Mouse (Mus musculus) spleen, embryonic (tissue): ENCODE measurements at regions not wholly inside any gene's neighbourhood (a gene's known extent, or its start where the extent isn't known, plus 50 kb on each side); places are given as distances from the start of the nearest gene placed in this dataset.

Source experiments
- CTCF ChIA-PET: fragments of 350-600 bp; sonication (Branson Sonifier 250); formaldehyde crosslinking; loops from one replicate; lab custom pipeline; 2022; lab: Charles Lee

DNA sequence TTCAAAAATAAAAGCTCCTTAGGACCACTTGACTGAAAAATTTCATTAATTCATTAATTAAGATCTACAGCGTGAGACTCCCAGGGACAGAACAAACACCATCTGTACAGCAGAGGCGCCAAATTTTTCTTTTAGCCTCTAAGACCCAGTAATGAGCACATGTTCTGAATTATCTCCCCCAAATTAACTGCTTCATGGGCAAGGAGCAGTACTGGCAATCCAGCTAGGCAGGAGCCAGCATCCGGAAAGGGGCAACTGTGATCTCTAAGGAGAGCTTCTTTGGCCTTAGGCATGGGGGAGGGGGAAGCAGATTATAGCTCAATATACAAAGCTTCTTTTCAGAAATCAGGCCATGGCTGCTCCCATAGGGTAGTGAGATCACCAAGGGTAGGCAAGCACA lies 278.2 kb upstream of the Castor2 start:
- CTCF ChIA-PET: no interaction called here

DNA sequence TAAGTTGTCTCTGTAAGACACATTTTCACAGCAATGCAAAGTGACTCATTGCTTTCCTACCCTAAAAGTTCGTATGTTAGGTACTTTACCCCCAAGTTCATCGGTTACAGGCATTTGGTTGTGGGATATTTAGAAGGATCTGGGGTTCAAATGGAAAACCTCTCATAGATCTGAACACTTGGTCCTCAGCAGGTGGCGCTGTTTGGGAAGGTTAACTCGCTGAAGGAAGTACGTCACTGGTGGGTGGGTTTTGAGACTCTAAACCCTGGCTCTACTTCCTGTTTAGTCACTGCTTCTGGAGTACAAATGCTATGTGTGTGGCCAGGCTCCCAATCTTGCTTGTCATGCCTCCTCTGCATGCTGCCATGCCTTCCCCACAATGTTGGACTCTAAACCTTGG lies 284.0 kb upstream of the Castor2 start:
- CTCF ChIA-PET: no interaction called here

DNA sequence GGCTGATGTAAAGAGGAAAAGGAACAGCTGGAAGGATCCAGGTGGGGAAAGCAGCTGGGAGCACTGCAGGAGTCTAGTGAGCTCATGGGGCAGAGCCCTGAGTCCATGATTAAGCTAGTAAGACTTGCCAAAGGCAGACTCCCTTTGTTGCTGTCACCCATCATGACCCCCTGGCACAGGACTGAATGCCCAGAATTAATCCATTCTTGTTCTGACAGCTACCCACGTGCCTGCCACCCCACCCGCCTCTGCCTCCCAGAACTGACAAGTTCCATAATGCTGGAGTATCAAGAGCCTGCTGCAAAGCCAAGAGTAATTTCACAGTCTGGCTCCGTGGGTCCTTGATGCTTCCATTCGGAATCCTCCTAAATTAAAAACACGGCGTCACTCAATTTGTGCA lies 285.1 kb upstream of the Castor2 start:
- CTCF ChIA-PET: no interaction called here

DNA sequence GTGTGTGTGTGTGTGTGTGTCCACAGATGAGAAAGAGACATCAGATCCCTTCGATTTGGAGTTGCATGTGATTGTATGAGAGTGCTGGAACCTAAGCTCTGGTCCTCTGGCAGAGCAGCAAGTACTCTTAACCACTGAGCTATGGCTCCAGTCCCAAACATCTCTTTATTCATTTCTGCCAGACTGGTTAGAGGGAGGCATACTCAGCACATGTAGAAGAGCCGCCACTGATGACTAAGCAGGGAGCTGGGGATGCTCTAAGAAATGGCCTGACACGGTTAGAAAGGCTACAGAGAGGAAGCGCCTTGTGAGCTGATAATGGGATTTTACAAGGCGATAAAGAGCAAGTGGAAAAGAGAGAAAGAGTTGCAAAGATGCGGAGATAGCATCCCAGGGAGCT lies 287.3 kb upstream of the Castor2 start:
- CTCF ChIA-PET: no interaction called here

DNA sequence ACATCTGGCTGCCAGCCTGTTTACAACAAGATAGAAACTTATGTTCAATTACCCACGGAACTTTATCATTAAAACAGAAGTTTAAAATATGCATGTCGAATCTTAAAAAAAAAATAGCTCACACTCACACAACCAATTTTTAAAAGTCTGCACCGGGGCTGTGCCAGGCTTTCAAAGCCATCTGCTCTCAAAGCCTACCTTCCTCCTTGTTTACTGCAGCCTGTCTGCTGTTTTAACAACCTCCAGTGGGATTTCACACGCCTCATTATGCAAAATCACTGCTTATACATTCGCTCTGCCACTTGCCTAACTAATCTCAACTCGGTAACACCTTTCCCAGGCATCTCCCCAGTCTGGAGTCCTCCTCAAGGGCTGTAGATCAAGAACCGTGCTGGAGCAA lies 292.6 kb upstream of the Castor2 start:
- CTCF ChIA-PET: no interaction called here

DNA sequence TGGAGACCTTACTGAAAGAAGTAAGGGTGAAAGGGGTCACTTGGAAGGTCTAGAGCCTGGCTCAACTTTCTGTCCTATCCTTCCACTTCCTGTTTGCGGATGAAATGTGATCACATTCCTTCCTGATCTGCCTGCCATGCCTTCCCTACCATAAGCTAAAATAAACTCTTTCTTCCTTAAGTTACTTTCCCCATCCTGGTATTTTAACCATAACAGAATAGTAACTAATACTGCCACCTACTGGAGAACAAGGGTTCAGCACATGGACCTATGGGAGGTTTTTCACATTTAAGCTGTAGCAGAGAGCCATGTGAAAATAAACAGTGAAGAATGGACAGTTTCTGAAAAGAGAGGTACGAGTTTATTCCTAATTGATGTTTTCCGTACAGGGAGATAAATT lies 297.5 kb upstream of the Castor2 start:
- CTCF ChIA-PET: interaction anchor here (0.6 kb wide), 1 partner anchor 256 kb away, joined by 3 read pairs; no protein-coding TSS in a partner anchor

DNA sequence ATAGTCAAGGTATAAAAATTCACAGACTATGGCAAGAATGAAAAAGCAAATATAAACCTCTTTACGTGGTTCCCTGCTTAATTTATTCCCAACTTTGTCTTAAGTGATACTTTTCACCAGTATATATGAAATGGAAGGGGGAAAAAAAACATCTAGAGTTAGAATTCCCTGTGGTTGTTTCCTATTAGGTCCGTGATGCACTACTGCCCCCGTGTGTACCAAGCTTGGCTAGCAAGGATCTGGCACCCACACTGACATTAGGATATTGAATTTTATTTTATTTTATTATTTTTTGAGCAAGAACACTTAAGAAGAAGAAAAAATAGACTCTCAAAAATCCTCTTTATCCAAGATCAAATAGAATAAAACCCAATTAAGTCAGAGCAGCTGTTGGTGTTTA lies 303.9 kb upstream of the Castor2 start:
- CTCF ChIA-PET: no interaction called here

DNA sequence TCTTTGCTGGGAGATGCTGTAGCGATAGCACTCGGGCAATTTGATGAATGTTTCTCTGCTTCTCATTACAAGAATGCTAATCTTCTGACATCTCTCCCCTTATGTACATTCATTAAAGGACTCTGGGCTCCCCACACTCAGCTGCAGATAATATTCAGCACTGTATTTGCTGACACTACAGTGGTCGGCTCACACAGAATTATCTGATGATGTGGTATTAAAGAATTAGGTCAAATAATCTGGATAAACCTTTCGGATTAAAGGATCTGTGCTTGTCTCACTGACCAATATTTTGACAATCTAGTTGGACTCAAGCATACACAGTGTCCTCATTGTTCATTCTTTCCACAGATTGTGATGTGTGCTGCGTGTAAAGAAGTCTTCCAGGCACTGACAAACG lies 308.8 kb upstream of the Castor2 start:
- CTCF ChIA-PET: no interaction called here

DNA sequence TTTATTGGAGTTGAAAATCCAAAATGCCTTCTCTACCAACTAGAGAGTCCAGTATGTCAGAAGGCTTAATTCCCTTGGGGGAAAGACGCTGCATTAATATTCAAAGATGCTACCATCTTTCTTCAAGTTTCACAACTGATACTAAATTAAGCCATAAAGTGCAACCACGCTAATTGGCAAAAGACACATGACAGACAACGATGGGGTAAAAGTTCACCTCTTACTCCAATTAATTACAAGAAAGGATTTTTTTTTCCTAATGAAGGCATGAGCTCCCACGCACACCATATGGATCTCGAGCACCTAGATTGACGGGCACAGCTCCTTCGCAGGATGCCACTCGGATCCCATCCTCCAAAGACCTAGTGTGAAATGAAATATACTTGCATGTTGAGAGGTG lies 311.5 kb upstream of the Castor2 start:
- CTCF ChIA-PET: no interaction called here

DNA sequence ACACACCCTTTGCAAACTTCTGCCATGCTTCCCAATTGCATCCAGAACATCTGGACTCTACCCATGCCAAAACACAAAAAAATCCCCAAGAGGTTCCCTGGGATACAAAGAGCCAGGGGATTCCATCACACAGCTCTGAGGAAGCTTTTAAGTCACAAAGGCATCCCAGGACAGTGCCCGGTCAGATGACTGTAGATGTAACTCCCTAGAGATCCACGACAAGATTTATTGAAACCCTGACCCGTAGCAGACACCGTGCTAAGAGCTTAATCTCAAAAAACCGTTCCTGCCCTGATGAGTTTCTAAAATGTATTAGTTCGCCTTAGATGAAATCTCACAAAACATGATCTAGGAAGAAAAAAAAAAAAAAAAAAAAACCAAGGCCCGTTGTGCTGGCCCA lies 312.0 kb upstream of the Castor2 start:
- CTCF ChIA-PET: no interaction called here

DNA sequence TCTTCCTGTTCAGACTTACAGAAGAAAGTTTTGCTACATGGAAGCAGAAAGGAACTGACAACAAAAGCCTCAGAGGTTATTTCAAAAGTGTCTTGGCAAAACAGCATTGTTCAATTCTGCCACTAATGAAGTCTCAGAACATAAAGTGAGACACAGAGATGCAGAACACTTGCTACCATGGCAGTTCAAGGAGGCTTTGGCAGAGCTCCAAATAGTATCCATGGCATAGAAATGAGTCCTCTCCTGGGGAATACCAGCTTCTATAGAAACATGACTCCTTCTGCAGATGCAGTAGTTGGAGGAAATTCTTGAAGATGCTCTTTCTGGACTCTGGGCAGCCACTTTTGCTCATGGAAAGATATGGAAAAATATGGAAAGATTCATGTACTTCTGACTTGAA lies 322.9 kb upstream of the Castor2 start:
- CTCF ChIA-PET: no interaction called here

DNA sequence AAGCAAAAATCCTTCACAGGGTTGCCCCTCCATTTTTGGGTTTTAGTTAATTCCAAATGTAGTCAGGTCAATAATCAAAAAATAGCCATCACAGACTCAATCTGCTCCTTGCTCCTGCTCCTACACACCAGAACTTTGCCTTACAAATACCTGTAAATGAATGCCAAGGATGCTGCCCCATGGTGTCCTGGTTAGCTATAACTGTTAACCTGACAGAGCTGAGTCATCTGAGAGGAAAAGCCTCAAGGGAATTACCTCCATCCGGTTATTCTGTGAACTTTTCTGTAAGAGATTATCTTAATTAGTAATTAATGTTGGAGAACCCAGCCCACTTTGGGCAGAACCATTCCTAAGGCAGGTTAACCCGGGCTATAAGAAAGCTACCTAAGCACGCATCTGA lies 325.4 kb upstream of the Castor2 start:
- CTCF ChIA-PET: no interaction called here

DNA sequence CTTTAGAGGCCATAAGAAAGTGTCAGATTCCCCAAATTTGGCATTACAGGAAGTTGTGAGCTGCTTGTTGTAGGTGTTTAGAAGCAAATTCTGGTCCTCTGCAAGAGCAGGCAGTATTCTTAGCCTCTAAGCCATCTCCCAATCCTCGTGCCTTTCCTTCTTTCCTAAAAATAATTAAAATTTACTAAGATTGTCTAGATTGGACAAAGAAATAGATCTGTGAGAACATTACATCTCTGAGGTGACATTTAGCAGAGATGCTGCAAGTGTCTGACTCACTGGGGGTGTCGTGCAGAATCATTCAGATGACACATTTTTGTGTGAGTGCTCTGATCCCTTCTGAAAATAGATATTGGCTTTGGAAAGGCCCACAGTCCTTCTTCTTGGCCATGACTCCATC lies 330.7 kb upstream of the Castor2 start:
- CTCF ChIA-PET: no interaction called here

DNA sequence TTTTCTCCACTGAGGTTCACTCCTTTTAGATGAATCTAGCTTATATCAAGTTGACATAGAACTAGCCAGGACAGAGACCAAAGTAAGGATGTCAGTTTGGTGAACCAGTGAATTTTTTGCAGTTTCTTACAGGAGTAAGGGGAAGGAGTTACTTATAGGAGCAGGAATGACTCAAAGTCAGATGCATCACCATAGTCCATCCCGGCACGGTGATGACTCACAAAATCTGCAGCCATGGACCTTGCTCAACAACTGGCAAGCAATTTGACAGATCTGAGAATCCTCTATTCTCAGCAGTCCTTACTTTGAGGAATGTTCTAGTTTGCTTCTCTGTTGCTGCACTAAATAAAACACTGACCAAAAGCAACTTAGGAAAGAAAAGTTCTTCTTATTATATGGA lies 341.7 kb upstream of the Castor2 start:
- CTCF ChIA-PET: no interaction called here

DNA sequence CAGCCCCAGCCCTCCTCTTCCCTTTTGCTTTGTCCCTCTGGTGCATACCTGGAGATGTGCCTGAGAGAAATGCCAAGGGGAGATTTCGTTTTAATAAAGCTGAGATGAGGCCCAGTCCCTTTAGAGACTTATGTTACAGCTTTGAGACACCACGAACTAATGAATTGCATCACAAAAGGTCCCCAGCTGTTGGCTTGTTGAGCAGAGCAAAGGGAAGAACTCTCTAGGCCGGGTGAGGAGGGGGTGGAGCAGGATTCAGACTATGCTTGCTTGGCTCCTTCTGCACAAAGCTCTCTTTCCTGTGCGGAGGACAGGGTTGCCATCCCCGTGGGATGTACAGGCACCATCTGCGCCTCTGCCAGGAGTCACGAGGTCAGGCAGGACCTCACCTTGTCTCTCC lies 345.3 kb upstream of the Castor2 start:
- CTCF ChIA-PET: no interaction called here

DNA sequence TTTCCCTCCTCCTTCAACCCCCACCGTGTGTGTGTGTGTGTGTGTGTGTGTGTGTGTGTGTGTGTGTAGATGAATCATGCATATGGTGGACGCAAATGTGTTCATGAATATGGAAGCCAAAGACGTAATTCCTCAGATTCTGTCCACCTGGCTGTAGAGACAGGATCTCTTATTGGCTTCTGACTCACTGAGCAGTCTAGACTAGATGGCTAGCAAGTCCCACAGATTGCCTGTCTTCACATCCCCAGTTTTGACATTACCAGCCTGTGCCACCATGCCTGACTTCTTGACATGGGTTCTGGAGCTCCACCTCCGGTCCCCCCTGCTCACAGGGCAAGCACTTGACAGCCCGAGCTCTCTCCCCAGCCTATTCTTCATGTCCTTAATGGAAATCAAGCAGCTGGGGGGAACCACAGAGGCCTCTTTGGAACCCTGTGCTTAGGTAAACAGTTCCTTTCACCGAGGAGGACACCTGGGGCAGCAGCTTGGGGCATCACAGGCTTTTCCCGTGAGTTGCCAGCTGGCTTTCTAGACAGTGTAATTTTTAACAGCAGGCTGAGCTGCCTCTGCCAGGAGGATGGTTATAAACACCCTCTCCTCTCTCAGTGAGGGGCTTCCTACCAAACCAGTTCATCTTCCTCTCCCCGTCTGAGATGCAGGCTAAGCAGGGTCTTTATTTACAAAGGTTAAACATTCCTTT lies 345.9 kb upstream of the Castor2 start:
- CTCF ChIA-PET: no interaction called here

DNA sequence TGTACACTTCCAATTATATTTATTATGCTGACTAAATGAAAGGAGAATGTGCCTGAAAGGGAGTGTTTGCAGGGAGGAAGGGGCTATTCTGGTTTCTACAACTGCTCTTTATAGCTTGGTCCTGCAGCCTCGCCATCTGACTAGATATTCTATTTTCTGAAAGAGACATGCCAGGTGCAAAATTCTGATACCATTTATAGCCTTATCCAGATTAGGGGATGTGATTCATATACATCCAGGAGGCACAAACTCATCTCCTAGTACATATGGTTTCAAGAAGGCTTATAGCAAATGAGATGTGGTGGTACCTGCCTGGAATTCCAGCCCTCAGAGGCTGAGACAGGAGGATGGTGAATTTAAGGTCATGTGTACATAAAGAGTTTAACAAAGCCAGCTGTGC lies 352.6 kb upstream of the Castor2 start:
- CTCF ChIA-PET: no interaction called here

DNA sequence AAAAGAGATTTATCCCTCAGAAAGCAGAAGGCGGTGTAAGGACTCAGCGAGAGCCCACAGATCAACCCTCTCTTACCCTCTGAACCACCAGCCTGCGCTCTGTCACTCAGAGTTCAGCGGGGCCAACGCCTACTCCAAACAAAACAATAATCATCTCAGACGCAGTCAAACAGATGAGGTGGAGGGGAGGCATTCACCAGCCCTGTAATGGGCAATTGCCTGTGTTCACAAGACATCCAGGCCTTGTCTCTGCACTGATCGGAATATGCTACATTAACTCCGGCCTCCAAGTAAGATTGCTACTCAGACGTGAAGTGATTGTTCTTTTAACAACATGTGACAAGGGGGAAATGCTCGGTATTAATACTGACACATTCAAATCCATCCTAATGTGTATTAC lies 353.1 kb upstream of the Castor2 start:
- CTCF ChIA-PET: no interaction called here

DNA sequence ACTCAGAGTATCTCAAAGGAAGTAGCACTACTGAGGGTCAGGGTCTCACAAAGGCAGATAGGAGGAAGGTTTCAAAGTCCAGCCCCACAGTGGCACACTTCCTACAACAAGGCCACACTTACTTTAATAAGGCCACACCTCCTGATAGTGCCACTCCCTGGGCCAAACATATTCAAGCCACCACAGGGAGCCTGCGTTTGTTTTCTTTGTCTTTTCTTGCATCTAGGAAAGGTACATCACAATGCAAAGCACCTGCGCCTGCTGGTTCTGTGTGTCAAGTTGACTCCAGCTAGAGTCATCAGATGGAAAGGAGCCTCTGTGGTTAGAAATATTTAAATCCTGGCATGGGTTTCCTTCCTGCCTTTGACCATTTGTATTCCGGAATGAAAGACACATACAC lies 355.4 kb upstream of the Castor2 start:
- CTCF ChIA-PET: no interaction called here

DNA sequence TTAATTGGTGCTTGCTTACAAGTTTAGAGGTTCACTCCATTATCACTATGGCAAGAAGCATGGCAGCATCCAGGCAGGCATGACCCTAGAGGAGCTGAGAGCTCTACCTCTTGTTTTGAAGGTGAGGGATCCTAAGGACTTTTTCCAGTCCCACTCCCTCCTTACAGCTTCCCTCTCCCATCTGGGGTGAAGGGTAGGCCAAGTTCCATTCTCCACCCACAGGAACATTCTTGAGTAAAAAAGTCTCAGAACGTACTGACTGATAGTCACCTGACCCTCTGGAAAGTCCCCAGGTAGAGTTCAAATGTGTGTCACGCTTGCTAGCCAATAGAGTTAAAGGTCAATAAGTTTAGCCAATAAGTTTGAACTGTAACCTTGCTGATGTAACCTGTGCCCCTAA lies 355.9 kb upstream of the Castor2 start:
- CTCF ChIA-PET: no interaction called here

DNA sequence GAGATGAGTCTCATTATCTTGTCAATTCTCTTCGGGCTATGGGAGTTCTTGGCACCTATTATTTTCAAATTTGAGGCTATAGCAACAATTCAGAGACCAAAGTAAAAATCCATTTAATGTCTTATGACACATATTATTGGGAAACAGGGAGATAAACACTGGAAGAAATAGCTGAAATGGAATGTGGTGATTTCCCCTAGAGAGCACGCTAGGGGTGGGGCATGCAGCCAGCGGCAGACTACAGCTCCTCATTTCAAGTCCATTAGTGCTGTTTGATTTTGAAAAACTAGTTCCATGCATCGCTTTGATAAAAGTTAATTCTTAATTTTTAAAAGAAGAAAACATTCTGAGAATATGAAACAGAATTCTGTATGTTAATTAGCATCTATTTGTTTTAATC lies 367.6 kb upstream of the Castor2 start:
- CTCF ChIA-PET: no interaction called here

DNA sequence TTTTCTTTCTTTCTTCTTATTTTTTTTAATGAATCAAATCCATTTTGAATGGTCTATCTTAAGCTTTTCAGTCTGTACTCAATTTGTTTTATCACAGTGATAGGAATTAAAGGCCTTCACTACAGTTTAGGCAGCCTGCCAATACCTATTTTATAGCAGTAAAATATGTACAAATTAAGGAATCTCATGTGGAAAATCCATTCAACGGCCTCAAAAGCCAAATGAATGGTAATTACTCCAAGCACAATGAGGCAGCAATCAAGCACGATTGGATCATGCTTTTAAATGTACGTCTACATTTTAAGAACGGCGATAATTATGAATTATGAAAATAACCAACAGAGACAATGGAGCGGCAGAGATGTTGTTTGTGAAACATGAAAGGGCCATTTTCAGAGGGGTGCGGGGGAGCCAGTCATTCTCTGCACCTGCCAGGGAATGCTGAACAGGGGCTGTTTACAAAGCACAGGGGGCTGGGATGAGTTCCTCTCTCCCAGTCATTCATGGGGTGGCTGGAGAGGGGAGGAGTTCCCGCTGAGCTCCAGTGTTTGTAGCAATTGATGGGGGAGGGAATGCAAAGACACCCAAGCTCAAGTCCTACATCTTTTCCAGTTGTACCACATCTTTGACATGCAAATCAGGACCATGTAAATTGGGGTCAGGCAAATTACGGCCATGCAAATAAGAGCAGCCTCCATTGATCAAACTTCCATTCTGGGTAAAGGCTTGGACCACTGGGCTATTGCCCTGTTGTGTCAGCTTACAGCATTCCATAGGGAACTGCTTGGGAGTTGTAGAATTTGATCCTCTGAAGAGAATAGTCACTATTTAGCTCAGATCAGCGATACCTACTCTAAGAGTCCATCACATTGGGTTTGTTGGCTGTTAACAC lies 381.1 kb upstream of the Castor2 start:
- CTCF ChIA-PET: no interaction called here

DNA sequence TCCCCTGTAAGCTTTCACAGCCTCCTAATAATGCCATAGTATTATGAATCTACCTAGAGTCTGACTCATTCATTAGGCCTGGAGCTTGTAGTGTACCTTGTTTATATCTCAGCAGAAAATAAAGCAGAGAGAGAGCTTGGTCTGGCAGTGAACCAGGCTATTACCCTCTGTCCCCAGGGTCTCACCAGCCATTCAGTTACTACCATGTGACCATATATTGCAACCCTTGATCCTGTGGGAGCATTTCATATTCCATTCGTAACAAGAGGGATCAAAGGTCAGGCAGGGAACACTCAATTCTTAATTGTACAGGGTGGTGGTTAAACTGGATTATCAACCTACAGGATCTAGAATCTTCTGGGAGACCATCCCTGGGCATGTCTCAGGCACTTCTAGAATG lies 383.7 kb upstream of the Castor2 start:
- CTCF ChIA-PET: no interaction called here
